Mouse (Mus musculus): ENCODE measurements around the gene Irf5.
"Not testable (repeated sequence)": the region's sequence is repeated elsewhere in the genome, so short reads cannot be mapped to it uniquely, and the experiment has no call there.

Irf5 gene

DNA sequence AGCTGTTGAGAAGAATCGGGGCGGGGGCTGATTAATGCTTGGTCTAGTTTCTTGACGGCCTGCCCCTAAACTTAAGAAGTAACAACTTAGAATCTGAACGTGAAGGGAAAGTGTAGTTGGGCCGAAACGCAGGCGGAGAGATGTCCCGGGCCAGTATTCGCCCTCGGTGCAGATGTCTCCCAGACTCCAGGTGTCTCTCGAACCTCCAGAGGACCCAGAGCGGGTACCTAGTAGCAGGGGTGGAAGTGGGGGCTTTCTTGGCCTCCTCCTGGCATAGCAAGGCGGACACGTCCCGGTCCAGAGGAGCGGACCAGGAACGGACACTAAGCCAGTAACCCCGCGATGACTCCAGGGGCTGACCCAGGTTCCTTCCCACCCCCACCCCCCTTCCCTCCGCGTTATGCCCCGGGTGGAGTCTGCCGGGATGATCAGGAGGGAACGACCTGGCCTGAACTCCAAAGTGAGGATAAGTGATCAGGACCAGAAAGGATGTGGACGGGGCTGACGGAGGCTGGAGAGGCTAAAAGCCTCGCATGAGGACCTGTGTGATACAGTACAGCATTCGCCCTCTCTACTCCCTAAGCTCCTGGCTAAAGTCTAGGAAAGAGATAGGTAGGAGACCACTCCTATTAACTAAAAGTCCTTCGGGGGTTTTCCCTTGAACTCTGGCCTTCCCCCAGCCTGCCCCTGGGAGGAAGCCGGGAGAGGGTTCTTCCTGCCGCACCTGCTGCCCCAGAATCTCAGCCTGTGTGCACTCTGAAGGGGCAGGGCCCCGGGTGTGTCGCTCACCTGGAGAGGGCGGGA is 1.1 kb downstream of the Irf5 start:
- DNase-seq (ENCODE audit: low spot score in 2 of 2): no peak

DNA sequence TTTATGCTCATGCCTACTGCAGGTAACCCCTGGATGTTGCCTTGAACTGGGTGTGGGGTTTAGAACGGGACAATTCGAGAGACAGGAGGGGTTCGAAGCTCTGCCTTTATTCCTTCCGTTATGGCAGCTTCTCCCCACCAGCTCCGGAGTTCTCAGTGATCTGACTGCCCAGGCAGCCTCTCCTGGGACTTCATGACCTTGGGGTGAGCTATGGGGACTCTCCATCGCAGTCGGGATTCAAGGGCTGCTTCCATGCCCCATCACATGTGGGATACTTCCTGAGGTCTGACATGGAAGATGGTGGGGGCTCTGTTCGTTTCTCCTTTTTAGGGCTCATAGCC is 1.7 kb downstream of the Irf5 start:
- no peak for DNase-seq (ENCODE audit: low spot score in 2 of 2)

DNA sequence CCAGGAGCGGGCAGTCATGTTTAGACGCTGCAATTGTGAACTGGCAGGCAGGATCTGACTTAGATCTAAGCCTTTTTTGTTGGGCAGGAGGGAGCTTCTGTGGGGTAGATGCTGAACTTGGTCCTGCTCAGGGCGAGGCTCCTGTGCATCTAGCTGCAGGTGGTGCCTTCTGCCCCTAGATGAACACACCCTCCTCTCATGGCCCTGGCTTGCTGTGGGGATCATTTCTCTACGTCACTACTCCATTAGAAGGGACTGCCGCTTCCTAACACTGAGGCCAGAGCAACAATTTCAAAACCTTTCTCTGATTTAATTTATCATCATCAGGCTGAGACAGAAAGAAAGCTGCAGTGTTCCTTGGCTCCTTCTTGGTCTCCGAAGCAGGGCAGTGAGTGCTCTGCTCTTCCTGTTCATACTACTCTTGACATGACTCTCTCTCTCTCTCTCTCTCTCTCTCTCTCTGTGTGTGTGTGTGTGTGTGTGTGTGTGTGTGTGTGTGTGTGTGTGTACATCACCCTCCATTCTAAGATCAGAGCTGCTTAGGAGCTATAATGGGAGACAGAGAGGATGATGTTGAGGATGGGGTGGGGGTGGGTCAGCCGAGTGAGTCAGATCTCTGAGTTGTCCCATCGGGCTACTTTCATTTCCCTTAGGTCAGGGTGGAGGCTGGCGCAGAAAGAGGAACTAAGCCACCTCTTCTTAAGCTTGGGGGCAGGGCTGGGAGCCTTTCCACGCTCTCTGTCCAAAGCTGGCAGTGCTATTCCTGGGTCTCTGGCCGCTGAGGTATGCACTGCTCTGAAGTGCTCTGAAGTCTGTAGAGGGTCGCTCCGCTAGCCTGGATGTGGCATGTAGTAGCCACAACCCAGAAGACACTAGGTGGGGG is 2.4 kb downstream of the Irf5 start:
- DNase-seq (ENCODE audit: low spot score in 2 of 2): no peak

DNA sequence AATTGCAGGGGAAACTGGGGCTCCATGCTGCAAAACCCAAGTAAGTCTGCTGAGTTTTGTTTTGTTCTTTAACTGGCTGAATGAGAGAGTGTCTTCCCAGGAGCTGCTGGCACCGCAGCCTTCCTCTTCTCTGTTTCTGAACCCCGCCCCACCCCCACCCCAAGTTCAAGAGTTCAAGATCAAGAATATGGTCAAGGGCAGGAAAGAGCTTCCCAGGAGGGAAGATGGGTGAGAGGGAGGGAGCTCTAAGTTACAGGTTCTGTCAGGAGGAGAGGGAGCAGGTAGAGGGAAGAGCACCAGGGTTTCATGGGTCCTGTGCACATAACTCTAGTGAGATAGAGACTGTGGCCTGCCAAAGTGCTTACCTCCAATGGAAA is 3.0 kb downstream of the Irf5 start:
- no peak for DNase-seq (ENCODE audit: low spot score in 2 of 2)

DNA sequence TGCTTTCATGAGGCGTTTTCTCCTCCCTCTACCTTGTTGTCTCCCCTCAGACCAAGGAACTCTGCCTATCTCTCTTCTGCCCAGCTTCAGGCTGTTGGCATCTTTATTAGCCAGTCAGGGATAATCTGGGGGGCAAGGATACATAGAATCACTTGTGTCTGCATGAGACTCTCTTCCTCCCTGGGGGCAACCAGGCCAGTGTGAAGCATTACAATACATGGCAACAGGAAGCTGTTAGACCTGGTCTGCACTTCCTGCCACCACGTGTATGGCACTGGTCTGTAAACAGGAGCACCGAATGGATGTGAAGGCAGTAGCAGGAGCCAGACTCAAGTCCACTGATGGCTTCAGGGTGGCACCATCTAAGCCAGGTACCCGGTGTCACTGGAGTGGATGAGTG is 3.6 kb downstream of the Irf5 start:
- DNase-seq (ENCODE audit: low spot score in 2 of 2): no peak

DNA sequence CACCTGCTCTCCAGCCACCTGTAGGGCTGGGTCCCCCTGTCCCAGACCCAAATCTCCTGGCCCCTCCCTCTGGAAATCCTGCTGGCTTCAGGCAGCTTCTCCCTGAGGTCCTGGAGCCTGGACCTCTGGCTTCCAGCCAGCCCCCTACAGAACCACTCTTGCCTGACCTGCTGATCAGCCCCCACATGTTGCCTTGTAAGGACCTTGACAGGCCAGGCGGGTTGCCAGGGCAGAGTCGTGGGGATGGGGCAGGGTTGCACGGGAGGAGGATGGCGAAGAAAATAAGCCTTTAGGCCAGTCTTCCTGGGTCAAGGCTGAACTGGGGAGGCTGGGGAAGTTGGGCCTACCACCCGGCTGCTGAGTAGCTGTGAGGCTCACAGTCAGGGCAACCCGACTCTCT is 8.9 kb downstream of the Irf5 start:
- DNase-seq (ENCODE audit: low spot score in 2 of 2): no peak

DNA sequence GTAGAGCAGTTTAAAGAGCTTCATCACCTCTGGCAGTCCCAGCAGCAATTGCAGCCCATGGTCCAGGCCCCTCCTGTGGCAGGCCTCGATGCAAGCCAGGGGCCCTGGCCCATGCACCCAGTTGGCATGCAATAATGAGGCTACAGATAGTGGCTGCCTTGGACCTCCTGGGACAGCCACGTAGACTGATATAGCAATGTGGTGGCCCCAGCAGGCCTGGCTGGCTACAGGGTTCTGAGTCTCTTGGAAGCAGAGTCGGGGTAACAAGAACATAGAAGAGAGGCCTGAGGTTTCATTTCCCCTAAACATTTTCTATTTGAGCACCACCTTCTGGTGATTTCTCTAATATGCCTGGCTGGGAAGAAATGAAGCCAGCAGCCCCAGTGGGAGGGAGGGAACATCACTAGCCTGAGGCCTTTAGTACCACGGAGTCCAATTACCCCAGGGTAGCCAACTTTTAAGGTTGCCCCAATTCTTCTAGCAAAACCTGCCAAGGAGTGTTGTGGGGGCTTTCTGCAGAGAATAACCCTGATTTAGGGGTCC is 10.3 kb downstream of the Irf5 start:
- no peak for DNase-seq (ENCODE audit: low spot score in 2 of 2)

DNA sequence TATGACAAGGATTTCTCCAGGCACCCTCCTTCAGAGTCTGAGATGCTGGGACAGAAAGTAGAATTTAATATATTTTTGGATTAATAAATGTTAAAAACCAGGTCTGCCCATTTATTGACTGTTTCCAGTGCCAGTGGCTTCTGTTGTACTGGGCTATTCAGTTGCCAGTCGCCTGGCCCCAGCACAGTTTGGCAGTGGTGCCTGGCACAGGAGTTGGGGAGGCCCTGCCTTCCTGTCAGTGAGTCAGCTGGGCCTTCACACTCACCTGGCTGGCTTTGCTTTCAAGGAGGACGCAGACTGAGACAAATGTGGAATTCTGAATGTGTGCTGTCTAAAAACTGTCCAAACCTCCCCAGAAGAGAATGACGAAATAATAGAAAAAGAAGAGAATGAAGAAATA is 10.8 kb downstream of the Irf5 start:
- no peak for DNase-seq (ENCODE audit: low spot score in 2 of 2)

DNA sequence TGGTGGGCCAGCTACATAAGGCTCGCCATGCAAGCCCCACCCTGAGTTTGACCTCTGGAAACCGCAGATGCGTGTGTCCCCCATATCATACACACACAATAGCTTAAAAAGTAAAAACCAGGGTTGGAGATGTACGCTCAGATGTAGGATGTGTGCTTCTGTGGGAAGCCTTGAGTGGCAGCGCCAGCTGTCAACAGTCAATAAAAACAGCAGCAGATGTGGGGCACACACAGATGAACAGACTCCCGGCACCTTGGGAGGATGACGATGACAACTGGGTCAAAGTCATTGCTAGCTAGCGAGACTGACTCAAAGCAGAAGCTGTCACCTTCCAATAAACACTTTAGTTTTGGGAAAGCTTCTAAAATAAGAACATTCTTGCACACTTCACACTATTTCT is 13.1 kb downstream of the Irf5 start:
- DNase-seq (ENCODE audit: low spot score in 2 of 2): no peak

DNA sequence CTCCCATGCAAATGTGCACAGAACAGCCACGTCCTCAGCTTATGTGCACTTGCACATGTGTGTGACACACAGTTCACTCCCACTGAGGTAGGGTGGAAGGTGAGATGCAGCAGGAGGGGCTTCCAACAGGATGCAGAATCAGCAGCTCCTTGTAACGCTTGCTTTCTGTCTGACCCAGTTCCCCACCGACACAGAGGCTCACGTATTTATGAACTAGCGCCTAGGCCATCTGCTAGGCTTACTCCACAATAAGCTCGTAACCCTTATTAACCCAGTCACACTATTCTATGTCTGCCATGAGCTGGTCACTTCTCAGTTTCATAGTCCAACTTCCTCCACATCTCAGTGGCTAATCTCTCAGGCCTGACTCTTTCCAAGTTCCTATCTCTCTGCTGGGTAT is 13.8 kb downstream of the Irf5 start:
- DNase-seq (ENCODE audit: low spot score in 2 of 2): no peak

DNA sequence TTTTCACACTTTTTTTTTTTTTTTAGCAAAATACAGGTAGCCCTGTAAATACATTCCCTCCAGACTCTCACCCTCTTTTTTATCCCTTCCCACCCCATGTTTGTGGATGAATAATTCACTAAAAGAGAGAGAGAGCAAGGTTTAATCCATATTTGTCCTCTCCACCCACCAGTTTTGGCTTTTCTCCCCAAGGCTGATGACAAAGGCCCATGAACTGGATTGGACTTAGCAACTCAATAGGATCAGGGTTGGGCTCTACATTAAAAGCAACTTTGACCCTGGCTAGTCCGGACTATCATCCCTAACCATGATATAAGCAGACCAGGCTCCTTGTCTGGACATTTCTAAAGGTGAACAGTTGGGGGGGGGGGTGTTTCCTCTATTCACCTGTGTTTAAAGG is 14.5 kb downstream of the Irf5 start:
- no peak for DNase-seq (ENCODE audit: low spot score in 2 of 2)

DNA sequence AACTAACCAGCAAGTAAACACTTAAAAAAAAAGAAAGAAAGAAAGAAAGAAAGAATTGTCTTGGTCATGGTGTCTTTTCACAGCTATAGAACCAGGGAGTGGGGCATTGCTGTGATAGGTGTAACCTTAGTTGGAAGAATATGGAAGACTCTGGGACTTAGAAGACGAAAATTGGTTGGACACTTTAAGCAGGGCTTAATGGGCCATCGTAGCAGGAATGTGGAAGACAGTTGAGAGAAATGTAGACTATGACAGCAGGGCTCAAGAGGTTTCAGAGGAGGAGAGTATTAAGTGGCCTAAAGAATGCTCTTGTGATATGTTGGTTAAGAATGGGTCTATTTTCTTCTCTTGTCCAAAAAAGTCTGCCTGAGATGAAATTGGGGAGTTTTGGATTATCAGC is 19.2 kb downstream of the Irf5 start:
- DNase-seq (ENCODE audit: low spot score in 2 of 2): no peak

DNA sequence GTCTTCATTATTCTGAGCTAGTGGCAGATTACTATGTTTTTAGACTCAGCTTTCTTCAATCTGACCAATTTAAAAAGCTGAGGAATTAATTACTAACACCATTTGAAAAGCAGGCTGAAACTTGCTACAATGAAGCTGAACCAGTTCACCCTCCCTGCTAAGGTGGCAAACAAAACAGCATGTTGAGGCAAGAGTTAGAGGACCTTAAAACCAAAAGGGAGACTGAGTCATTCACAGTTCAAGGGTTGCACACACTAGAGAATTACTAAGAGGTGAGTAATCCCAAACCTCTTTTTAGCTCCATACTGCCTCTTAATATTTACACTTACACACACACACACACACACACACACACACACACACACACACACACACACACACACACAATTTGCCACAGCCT is 21.2 kb downstream of the Irf5 start:
- no peak for DNase-seq (ENCODE audit: low spot score in 2 of 2)

DNA sequence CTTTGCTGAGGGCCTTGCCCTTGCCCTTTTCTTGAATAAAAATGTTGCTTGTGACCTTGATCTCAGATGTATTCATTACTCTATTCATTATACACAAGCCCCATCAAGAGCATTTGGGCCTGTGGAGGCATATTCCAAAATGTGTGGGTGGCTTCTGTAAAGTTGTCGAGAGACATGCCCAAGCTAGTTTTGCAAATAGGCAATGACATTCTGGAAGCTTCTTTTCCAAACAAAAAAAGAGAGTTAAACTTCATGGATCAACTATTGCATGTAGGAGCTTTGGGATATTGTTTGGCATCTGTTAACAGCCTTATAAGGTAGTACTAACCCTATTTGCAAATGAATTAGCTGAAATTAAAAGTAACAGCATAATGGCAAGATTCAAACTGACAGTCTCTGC is 21.7 kb downstream of the Irf5 start:
- DNase-seq (ENCODE audit: low spot score in 2 of 2): no peak

DNA sequence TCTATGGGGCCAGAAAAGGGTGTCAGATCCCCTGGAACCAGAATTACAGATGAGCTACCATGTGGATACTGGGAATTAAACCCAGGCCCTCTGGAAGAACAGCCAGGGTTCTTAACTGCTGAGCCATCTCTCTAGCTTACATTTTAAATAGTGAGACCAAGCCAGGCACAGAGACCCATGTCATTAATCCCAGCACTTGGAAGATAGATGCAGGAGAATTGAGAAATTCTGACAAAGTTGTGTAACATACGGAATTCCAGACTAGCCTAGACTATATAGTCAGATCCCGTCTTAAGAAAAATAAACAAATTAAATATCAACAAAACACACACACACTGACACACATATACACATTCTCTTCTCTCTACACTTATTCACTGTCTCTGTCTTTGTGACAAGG is 26.1 kb downstream of the Irf5 start:
- DNase-seq (ENCODE audit: low spot score in 2 of 2): no peak

DNA sequence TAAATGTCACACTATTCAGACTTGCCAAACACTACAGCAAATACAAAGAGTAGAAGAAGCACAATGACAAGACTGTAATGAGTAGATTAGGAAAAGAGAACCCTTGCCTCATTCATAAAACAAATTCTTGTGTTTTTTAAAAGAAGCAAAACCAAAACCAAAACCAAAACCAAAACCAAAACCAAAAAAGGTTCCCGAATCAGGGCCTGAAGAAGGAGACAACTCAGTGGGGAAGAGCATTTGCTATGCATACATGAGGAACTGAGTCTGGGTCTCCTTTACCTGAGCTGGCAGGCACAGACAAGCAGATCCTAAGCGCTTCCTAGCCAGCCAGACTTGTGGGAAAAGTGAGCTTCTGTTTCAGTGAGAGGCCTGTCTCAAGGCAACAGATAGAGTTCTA is 30.7 kb downstream of the Irf5 start:
- no peak for DNase-seq (ENCODE audit: low spot score in 2 of 2)

DNA sequence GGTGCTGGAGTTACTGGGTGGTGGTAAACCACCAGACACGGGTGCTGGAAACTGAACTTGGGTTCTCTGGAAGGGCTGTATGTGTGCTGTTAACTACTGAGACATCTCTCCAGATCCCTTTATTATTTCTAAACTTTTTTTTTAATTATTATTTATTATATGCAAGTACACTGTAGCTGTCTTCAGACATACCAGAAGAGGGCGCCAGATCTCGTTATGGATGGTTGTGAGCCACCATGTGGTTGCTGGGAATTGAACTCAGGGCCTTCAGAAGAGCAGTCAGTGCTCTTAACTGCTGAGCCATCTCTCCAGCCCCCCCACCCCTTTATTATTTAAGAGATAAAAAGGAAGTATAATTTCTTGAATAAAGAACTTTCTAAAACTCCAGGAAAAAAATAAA is 50.0 kb downstream of the Irf5 start:
- not testable (repeated sequence) for DNase-seq (ENCODE audit: low spot score in 2 of 2)

DNA sequence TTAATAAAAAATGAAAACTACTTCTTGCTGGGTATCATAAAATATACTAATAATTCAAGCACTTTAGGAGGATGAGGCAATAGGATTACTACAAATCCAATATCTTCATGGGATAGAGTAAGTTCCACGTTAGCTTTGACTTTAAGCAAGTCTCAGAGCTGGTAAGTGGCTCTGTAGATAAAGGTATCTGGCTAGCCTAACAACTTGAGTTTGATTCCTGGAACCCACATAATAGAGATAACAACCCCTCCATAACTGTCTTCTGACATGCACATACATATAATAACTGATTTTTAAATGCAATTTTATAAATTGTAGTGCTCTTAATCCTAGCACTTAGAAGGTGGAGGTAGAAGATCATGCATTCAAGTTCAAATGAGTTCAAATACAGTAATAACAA is 54.3 kb downstream of the Irf5 start:
- DNase-seq (ENCODE audit: low spot score in 2 of 2): no peak

DNA sequence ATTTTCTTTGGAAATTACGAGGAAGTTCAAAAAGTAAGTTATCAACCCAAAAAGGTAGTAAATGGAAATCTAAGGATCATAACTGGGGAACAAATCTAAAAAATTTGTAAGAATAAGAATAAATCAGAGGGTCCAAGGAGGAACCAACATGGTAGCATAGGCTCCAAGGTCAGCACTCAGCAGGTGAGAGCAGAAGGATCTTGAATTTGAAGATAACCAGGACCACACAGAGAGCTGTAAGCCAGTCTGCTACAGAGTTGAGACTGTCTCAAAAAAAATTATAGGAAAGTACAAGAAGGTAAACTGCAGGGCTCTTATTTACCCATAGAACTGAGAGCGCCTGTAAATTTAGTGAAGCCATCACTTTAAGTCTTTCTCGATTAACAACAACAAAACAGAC is 54.8 kb downstream of the Irf5 start:
- no peak for DNase-seq (ENCODE audit: low spot score in 2 of 2)
